Mouse (Mus musculus): Measurements from ENCODE around the gene Dglucy. TPM values are rescaled to one million over a fixed set of nuclear protein-coding genes. Genes with fewer than 3 reads are reported as not detected.

Gene Dglucy
- total RNA-seq, 2 experiments from 2014 or later = 5.8 to 6.6 TPM

- DNase-seq (ENCODE audit: low spot score in 2 of 2) = no peak
Measured at GRCm38 (mm10) chr12:100839079-100839600, 60.3 kb downstream of the Dglucy start.

GRCm38 (mm10) chr12:100839926-100840325 lies 61.1 kb downstream of the Dglucy start:
- no peak for DNase-seq (ENCODE audit: low spot score in 2 of 2)

DNA sequence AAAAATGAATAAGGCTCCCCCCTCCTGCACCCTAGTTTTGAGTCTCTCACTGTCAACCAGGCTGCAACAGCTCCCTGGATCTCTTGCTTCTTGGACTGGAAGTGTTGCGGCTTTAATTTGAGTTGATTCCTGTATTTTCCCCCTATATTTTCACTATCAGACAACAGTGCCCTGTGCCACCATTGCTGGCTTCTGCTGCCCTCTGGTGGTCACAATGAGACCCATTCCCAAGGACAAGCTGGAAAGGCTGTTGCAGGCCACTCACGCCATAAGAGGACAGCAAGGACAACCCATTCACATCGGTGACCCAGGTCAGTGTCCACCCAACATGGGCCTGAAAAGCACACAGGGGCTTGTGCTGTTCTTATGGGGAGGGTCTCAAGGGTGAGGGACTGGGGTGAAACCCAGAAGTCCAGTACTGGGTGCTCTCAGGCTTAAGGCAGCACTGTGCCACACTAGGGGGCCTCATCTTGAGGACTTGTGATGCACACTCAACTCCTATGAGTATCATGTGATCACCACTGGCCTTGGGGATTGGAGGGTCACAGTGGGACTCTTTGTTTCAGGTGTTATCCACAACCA lies 62.4 kb downstream of the Dglucy start:
- peak; percentile 87 to 89 for DNase-seq (ENCODE audit: low spot score in 2 of 2)

GRCm38 (mm10) chr12:100843171-100843570 lies 64.3 kb downstream of the Dglucy start:
- no peak for DNase-seq (ENCODE audit: low spot score in 2 of 2)

GRCm38 (mm10) chr12:100844546-100844945 lies 65.7 kb downstream of the Dglucy start:
- DNase-seq (ENCODE audit: low spot score in 2 of 2) = no peak

DNA sequence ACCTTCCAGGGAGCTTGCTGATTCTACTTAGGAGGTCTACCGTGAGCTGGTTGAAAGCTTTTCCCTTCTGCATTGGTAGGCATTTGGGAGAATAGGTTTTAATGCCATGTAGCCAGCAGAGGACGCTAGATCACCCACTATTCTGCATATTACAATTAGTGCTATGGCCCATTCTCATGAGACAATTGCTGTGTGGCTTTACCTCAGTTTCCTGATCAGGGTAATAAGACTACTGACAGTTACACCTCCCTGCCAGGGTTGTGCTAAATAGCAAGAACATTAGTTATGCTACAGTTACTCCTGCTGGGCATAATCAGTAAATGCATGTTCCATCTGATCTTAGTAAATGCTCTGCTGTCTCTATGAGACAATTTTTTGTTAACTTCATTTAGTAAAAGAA lies 67.0 kb downstream of the Dglucy start:
- no peak for DNase-seq (ENCODE audit: low spot score in 2 of 2)

DNA sequence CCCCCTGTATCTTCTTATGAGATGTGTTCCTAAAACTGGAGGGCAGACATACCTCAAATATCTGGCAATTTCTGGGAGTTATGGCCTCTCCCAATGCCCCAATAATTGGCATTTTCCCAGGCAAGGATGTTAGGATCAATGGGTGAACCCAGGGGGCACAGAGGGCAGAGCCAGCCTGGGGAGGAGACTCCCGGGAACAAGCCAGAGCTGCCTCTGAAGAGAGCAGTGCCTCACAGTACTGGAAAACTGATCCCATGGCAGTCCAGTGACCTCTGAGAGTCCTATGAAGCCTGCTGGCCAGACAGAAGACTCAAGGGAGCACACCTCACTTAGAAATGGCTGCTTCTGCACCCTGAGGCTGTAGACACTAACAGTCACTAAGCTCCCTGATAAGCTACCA lies 67.7 kb downstream of the Dglucy start:
- no peak for DNase-seq (ENCODE audit: low spot score in 2 of 2)

GRCm38 (mm10) chr12:100847437-100848080 lies 68.7 kb downstream of the Dglucy start:
- no peak for DNase-seq (ENCODE audit: low spot score in 2 of 2)

DNA sequence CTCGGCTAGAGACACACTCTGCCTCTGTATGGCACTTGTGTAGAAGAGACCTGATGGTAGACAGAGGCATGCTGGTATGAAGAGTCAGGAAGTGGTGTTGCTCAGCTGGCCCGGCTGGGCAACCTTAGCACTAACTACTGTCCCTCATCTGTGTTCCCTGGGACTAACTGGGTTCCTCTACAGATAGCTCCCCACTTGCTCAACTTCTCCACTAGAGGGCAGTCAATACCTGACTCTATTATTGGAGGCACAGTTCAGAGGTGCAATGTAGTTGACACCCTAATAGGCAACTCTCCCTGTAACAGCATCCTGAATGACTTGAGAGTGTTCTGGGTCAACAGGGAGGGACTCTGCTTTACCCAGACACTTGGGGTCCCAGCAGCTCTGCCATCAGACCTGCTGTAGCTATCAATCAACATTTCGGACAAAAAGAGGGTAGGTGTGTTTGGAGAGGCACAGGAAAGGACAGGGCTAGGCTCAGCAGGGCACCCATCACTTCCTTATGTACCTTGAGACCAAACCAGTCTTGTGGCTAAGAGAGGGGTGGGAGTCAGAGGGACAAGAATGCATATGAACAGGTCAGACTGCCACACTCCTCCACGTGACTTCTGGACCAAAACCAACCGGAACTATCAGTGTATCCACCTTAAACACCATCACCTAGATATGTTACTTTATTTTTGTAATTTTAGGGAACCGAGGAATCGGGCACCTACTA lies 70.7 kb downstream of the Dglucy start:
- DNase-seq (ENCODE audit: low spot score in 2 of 2) = peak; percentile 42 to 59

DNA sequence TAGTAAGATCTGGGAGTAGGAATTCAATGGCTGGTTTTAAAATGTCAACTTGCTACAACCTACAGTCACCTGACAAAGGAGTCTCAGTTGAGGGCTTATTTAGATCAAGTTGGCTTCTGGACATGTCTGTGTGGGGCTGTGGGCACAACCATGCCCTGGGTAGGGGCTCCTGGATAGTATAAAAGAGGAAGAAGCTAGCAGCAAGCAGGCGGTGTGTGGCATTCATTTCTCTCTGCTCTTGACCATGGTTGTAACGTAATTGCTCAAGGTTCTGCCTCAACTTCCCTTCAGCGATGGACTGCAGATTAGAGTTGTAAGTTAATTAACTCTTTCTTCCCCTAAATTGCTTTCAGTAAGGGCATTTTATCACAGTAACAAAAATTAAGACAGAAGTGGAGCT lies 73.5 kb downstream of the Dglucy start:
- DNase-seq (ENCODE audit: low spot score in 2 of 2) = no peak

GRCm38 (mm10) chr12:100856337-100856736 lies 77.5 kb downstream of the Dglucy start:
- no peak for DNase-seq (ENCODE audit: low spot score in 2 of 2)

DNA sequence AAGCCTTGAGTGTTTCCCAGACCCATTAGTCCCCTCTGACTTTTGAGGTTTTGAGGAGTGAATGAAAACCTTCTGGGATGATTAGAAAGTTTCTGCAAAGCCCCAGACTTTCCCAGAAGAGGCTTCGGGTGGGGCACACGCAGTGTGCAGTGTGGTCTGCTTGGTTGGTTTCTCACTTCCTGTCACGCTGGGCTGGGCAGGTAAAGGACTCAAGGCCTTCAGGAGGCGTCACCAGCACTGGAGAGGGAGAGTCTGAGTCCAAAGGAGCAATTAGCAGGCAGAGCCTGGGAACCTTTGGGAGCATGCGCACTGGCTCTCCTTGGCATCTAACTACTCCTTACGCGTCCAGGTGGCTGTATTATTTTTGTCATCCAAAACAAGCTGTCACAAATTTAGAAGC lies 78.9 kb downstream of the Dglucy start:
- no peak for DNase-seq (ENCODE audit: low spot score in 2 of 2)

DNA sequence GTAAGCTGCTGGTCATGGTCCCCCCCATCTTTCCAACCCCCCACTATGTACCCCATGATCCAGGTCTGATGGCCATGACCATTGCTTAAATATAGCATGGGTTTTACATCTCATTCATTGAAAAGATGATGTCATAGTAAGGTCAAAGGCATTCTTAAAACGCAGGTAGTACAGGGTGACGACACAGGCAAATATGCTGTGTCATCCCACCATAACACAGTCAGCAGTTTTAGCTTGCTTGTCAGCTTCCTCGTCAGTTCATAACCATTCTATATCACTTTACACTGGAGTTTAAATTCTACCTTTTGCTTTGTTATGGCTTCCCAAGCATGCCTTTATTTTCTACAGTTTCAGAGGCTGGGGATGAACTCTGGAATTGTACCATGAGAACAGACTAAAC lies 83.4 kb downstream of the Dglucy start:
- DNase-seq (ENCODE audit: low spot score in 2 of 2) = no peak

GRCm38 (mm10) chr12:100862856-100863446 lies 84.1 kb downstream of the Dglucy start:
- DNase-seq (ENCODE audit: low spot score in 2 of 2) = no peak

- DNase-seq (ENCODE audit: low spot score in 2 of 2) = no peak
Measured at GRCm38 (mm10) chr12:100865072-100865471, 86.2 kb downstream of the Dglucy start.

DNA sequence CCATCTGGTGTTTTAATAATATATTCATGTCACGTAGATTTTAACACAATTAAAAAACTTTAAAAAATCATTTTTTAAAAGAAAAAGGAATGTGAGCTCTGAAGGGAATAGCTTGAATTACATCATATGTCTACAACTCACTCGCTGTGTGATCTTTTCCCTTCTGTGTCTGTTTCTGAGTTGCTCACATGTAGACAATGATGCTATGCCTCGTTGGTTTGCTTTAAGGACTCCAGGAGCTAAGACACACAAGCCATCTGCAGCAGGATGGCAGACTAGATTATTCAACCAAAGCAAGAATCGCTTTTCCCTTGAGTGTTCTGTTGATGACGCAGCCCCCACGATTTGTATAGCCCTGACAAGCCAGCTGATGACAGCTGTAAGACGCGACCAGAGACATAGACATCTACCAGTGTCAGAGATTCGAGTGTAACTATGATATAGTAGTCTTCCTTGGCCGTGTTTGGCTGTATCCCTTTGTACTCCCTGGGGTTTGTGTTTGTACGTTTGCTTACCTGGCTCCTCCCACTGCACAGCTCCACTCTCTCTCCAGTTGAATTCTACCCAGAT lies 86.7 kb downstream of the Dglucy start:
- DNase-seq (ENCODE audit: low spot score in 2 of 2) = no peak

DNA sequence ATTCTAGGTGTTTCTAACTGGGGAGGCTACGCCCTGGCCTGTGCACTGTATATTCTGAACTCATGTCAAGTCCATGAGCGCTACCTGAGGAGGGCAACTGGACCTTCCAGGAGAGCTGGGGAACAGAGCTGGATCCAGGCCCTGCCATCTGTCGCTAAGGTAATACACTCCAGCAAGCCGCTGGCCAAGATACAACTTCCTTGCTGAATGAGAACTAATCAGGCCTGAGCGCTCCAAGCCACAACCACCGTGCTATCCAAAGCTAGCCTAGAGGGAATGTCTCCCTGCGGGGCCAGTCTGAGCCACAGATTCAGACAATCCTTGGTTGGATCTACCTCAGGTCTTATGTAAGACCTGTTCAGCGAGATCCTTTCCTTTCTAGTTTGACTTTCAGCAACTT lies 88.2 kb downstream of the Dglucy start:
- no peak for DNase-seq (ENCODE audit: low spot score in 2 of 2)

DNA sequence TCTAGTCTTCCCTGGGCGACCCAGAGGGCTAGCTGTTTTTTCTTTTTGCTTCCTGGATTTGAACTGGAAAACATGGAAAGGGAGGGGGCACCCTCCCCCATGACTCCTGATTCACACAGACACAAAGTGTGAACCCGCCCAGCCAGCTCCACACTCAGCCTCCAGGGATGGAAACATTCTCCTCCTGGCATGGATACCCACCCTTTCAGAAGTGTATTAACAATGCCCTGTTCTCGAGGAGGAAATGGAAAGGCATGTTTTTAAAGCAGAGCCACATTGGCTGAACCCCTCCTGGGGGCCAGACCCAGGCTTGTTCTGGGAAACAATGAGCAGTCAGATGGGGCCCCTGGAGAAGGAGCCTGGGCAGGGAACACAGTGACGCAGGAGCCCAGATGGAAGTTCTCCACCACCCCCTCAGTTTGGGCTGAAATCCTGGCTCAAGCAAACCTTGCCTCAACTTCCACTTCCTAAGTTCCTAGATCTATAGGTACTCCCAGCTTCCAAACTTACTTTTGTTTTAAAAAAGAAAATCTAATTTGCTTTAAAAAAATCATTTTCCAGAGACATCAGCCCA lies 89.3 kb downstream of the Dglucy start:
- no peak for DNase-seq (ENCODE audit: low spot score in 2 of 2)

DNA sequence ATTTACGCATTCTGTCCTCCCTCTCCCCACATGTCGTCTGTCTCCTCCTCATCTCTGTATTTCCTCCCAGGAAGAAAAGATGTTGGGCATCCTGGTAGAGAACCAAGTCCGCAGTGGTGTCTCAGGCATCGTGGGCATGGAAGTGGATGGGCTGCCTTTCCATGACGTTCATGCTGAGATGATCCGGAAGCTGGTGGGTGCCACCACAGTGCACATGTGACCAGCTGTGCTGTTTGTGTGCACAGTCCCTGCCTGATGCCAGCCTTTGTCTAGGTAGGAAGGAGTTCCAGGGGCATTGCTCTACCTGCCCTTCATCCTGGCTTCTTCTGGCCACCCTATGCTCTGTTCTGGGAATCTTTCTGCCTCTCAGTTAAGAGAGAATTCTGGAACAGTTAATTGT lies 92.4 kb downstream of the Dglucy start:
- DNase-seq (ENCODE audit: low spot score in 2 of 2) = no peak

DNA sequence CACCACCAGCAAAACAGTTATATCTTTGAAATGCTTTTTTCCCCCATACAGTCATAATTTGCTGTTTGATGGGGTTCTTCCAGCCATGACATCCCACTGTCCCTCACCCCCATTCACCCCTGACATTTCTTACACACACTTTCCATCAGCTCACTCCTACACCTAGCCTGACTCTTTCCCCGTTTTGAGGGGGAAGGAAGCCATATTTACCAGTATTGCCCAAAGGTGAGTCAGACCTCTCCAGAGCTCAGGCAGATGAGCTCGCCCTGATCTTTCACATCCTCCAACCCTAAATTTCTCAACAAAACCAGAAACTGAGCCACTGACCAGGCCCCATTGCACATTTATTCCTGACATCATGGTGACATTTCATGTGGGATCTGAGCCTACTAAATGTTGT lies 93.0 kb downstream of the Dglucy start:
- no peak for DNase-seq (ENCODE audit: low spot score in 2 of 2)

GRCm38 (mm10) chr12:100873612-100874011 lies 94.8 kb downstream of the Dglucy start:
- no peak for DNase-seq (ENCODE audit: low spot score in 2 of 2)

Data from layer of hippocampus, postnatal 10 days (tissue).